Mouse (Mus musculus): ENCODE data around the gene Olfr1418. TPM values are rescaled to one million over a fixed set of nuclear protein-coding genes. Genes with fewer than 3 reads are reported as not detected.

Olfr1418 gene
- polyA plus RNA-seq, 2 experiments = not detected

DNA sequence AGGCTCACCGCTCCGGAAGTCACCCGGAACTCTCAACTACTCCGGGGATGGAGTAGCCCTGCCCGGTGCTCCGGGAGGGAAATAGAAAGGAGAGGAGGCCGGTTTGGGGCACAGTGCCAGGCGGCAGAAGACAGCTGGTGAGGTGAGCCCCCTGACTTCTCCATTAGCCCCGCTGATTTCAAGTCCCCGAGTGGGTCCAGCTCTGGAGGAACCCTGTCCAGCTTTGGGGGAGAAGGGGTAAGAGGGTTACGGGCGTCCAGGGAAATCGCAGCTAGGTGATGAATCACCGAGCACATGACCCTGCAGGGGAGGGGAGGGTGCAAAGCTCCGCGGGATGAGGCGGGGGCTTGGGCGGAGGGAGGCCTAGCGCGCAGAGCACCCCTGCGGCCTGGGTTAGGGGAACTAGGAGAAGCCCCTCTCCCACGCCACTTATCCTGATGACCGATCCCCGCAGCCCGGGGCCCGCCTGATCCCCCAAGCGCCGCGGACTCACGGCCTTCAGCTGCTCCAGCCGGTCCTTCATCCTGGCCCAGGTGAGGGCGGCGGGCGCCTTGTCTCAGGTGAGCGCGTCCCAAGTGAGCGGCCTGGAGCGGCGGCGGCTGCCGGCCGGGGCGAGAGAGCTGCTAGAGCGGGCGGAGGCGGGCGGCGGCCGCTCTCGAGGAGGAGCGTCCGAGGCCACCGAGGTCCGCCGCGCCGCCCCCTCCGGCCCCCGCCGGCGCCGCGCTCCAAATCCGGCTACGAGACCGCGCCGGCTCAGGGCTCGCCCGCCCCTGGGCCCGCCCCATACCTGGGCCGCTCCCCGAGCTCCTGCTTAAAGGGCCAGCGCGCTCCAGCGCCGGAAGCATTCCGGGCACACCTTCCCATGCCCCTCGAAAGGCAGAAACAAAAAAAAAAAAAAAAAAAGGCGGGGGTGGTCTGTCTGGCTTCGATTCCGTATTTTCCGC, 42.4 kb downstream of the Olfr1418 start:
- Histone ChIP-seq H3K27ac (no peak overlapping the region), H3K9ac (replicated peaks) (no peak overlapping the region)

DNA sequence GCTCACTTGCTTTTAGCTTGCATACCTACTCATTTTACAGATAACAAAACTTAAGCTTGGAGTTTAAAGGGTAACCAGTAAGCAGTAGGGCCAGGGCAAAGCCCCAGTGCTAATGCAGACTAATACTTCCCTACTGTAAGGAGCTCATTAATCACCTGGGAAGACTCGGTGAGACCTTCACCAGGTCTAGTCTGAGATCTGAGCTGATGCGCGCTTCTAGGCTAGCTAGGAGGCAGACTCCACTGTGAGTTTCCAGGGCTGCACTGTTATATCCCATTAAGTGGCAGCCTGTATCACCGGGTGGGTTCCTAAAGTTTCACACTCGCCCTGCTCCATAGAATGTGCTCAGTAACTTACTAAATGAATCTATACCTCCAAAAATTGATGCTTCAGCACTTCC, 43.3 kb downstream of the Olfr1418 start:
- H3K27me3 ChIP-seq (ENCODE audit: control insufficient read depth, insufficient read depth, low read length) = peaks cover 43% of the 10 kb centered on the region
- 27% methylated on average over 5 of the region's 5 CpGs for WGBS (ENCODE audit: insufficient replicate concordance)
- H3K4me1 ChIP-seq (replicated peaks; ENCODE audit: control insufficient read depth in 2 of 2, insufficient read depth in 2 of 2, low read length in 1 of 2) = peaks cover 0 to 4% of the 10 kb centered on the region in 2 experiments; a peak in 1 of 4 replicates
- H3K36me3 ChIP-seq (replicated peaks; ENCODE audit: control insufficient read depth, insufficient read depth, low read depth) = no peaks in the 10 kb centered on the region
- no peak overlapping the region for H3K27ac ChIP-seq
- H3K4me2 ChIP-seq (ENCODE audit: low read depth) = no peak overlapping the region
- ATAC-seq (ENCODE audit: insufficient read depth) (no peak), DNase-seq (ENCODE audit: low read depth in 3 of 3, low spot score in 3 of 3) (no peak)
- no peak for TF ChIP-seq EP300 (IDR thresholded peaks at IDR 0.05; ENCODE audit: low read depth)
- no peak for TF ChIP-seq CTCF (IDR thresholded peaks at IDR 0.05; ENCODE audit: low read depth)
- no peaks in the 10 kb centered on the region for H3K9me3 ChIP-seq (ENCODE audit: control insufficient read depth, low read length)
- H3K4me3 ChIP-seq (ENCODE audit: insufficient read depth in 1 of 2, low read depth in 2 of 2, low read length in 2 of 2) = no peak overlapping the region
- no peak overlapping the region for H3K9ac ChIP-seq (replicated peaks)

More for the DNA sequence above, 42.4 kb downstream of the Olfr1418 start:
- ATAC-seq (ENCODE audit: insufficient read depth) (peak; percentile 41; the same call in 1 of the 2 replicates), DNase-seq (ENCODE audit: low read depth in 3 of 3, low spot score in 3 of 3) (no peak)
- Histone ChIP-seq H3K4me2 (ENCODE audit: low read depth) (peak overlapping the region; percentile 63), H3K27me3 (ENCODE audit: control insufficient read depth, insufficient read depth, low read length) (peaks cover 43% of the 10 kb centered on the region), H3K36me3 (replicated peaks; ENCODE audit: control insufficient read depth, insufficient read depth, low read depth) (no peaks in the 10 kb centered on the region), H3K9me3 (ENCODE audit: control insufficient read depth, low read length) (no peaks in the 10 kb centered on the region), H3K4me3 (ENCODE audit: insufficient read depth in 1 of 2, low read depth in 2 of 2, low read length in 2 of 2) (peak overlapping the region; percentile 24 to 55), H3K4me1 (replicated peaks; ENCODE audit: control insufficient read depth in 2 of 2, insufficient read depth in 2 of 2, low read length in 1 of 2) (peaks cover 0 to 4% of the 10 kb centered on the region in 2 experiments; a peak in 1 of 4 replicates)
- under 1% methylated on average over 79 of the region's 83 CpGs for WGBS (ENCODE audit: insufficient replicate concordance)
- TF ChIP-seq CTCF (IDR thresholded peaks at IDR 0.05; ENCODE audit: low read depth) (no peak), EP300 (IDR thresholded peaks at IDR 0.05; ENCODE audit: low read depth) (no peak)

DNA sequence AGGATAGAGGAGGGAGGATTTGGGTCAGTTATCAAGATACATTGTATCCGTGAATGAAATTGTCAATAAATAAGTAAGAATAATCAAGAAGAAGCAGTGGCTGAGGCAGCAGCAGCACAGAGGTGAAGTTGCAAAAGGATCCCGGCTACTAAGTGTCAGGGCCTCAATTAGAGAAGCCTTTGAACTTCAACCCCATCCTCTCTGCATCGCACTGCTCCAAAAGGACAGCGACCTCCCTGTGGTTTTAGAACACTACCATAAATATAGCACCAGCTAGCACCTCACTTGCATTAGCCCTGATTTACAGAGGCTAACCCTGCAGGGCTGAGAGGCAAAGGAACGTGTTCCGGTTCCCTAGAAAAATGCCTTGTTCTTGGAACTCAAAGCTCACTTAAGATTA, 44.2 kb downstream of the Olfr1418 start:
- TF ChIP-seq CTCF (IDR thresholded peaks at IDR 0.05; ENCODE audit: low read depth) (no peak), EP300 (IDR thresholded peaks at IDR 0.05; ENCODE audit: low read depth) (no peak)
- 48% methylated on average over 6 of the region's 6 CpGs for WGBS (ENCODE audit: insufficient replicate concordance)
- H3K27me3 ChIP-seq (ENCODE audit: control insufficient read depth, insufficient read depth, low read length) = peaks cover 43% of the 10 kb centered on the region
- DNase-seq (ENCODE audit: low read depth in 3 of 3, low spot score in 3 of 3) = no peak
- no peak overlapping the region for H3K4me2 ChIP-seq (ENCODE audit: low read depth)
- no peaks in the 10 kb centered on the region for H3K9me3 ChIP-seq (ENCODE audit: control insufficient read depth, low read length)
- no peak overlapping the region for H3K27ac ChIP-seq
- ATAC-seq (ENCODE audit: insufficient read depth) = no peak
- no peaks in the 10 kb centered on the region for H3K36me3 ChIP-seq (replicated peaks; ENCODE audit: control insufficient read depth, insufficient read depth, low read depth)
- no peak overlapping the region for H3K4me3 ChIP-seq (ENCODE audit: insufficient read depth in 1 of 2, low read depth in 2 of 2, low read length in 2 of 2)
- no peak overlapping the region for H3K9ac ChIP-seq (replicated peaks)
- peaks cover 0 to 4% of the 10 kb centered on the region in 2 experiments; a peak in 1 of 4 replicates for H3K4me1 ChIP-seq (replicated peaks; ENCODE audit: control insufficient read depth in 2 of 2, insufficient read depth in 2 of 2, low read length in 1 of 2)

DNA sequence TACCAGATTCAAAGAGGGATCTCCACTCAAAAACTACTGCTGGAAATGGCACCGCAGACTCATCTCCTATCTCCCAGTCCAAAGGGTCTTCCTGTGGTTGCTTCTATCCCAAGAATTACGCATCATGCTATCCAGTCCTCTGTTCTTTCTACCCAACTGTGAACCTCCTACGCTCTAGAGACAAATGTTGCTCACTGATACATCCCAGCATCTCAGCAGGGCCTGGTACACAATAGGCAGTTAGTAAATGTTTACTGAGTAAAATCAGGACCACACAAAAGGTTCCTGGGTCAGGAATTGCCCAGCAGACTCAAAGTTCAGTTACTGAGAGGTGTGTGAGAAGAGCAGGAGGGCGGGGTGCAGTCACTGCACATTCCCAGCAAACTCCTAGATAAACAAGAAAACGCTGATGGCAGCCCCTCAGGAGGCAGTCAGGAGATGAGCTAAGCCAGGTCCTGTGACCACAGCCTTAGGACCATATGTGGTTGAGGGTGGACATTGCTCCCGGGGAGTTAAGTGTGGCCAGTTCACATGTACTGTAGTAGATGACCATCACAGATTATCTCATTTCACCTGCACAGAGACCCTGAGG, 46.0 kb downstream of the Olfr1418 start:
- no peak overlapping the region for H3K4me2 ChIP-seq (ENCODE audit: low read depth)
- ATAC-seq (ENCODE audit: insufficient read depth) (no peak), DNase-seq (ENCODE audit: low read depth in 3 of 3, low spot score in 3 of 3) (no peak)
- TF ChIP-seq EP300 (IDR thresholded peaks at IDR 0.05; ENCODE audit: low read depth) (no peak), CTCF (IDR thresholded peaks at IDR 0.05; ENCODE audit: low read depth) (no peak)
- no peak overlapping the region for H3K27ac ChIP-seq
- H3K4me3 ChIP-seq (ENCODE audit: insufficient read depth in 1 of 2, low read depth in 2 of 2, low read length in 2 of 2) = no peak overlapping the region
- peaks cover 33% of the 10 kb centered on the region for H3K27me3 ChIP-seq (ENCODE audit: control insufficient read depth, insufficient read depth, low read length)
- H3K36me3 ChIP-seq (replicated peaks; ENCODE audit: control insufficient read depth, insufficient read depth, low read depth) = no peaks in the 10 kb centered on the region
- H3K4me1 ChIP-seq (replicated peaks; ENCODE audit: control insufficient read depth in 2 of 2, insufficient read depth in 2 of 2, low read length in 1 of 2) = peaks cover 0 to 5% of the 10 kb centered on the region in 2 experiments; a peak in 1 of 4 replicates
- H3K9ac ChIP-seq (replicated peaks) = no peak overlapping the region
- H3K9me3 ChIP-seq (ENCODE audit: control insufficient read depth, low read length) = no peaks in the 10 kb centered on the region
- WGBS (ENCODE audit: insufficient replicate concordance) = 56% methylated on average over 6 of the region's 6 CpGs

DNA sequence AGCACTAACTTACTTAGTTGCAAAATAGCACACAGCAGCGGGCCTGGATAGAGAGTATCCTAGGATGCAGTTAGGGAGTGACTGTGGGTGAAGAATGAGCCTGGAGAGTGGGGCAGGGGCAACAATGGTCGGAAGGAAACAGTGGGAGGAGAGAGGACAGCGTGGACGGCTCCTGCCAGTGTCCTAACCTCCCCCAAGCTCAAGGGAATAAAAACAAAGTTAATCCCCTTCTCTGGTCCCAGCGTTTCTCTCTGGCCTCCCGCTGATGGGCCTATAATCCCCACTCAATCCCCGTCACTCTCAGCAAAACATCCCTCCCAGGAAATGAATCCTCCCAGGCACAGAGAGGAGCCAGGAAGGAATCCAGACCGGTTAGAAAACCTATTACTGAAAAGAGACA, 47.2 kb downstream of the Olfr1418 start:
- ATAC-seq (ENCODE audit: insufficient read depth) (no peak), DNase-seq (ENCODE audit: low read depth in 3 of 3, low spot score in 3 of 3) (no peak)
- H3K9ac ChIP-seq (replicated peaks) = no peak overlapping the region
- no peaks in the 10 kb centered on the region for H3K9me3 ChIP-seq (ENCODE audit: control insufficient read depth, low read length)
- no peak overlapping the region for H3K4me2 ChIP-seq (ENCODE audit: low read depth)
- peaks cover 21% of the 10 kb centered on the region for H3K27me3 ChIP-seq (ENCODE audit: control insufficient read depth, insufficient read depth, low read length)
- H3K4me1 ChIP-seq (replicated peaks; ENCODE audit: control insufficient read depth in 2 of 2, insufficient read depth in 2 of 2, low read length in 1 of 2) = 0 out of 4 replicates have a peak, but pooled peaks cover 0 to 2% of the 10 kb centered on the region in 2 experiments
- H3K4me3 ChIP-seq (ENCODE audit: insufficient read depth in 1 of 2, low read depth in 2 of 2, low read length in 2 of 2) = no peak overlapping the region
- no peak overlapping the region for H3K27ac ChIP-seq
- TF ChIP-seq EP300 (IDR thresholded peaks at IDR 0.05; ENCODE audit: low read depth) (no peak), CTCF (IDR thresholded peaks at IDR 0.05; ENCODE audit: low read depth) (no peak)
- WGBS (ENCODE audit: insufficient replicate concordance) = 32% methylated on average over 8 of the region's 8 CpGs
- no peaks in the 10 kb centered on the region for H3K36me3 ChIP-seq (replicated peaks; ENCODE audit: control insufficient read depth, insufficient read depth, low read depth)

Data from liver, embryonic 14.5 days (tissue).